Mouse (Mus musculus) T-helper 1 cell (primary cell): ENCODE results near the gene Rab3gap2.
"Not testable (repeated sequence)": the region's sequence is repeated elsewhere in the genome, so short reads cannot be mapped to it uniquely, and the experiment has no call there.

Source experiments
- in situ Hi-C: fragments of 300-600 bp; cut with MboI, MseI; formaldehyde crosslinking; loops from one replicate; pipeline ENCODE4 v1.15.1; 2025; ENCODE audit warnings: high pct_unique_total_duplicates

The Rab3gap2 gene

GRCm38 (mm10) chr1:185279288-185279687, 75.4 kb downstream of the Rab3gap2 start:
- in situ Hi-C loops: no loop called here

GRCm38 (mm10) chr1:185280616-185281015, 76.7 kb downstream of the Rab3gap2 start:
- in situ Hi-C loops: loop anchor here (5.0 kb wide), 1 partner anchor 102 kb away; no protein-coding TSS in a partner anchor

- in situ Hi-C loops: loop anchor here (5.0 kb wide), 1 partner anchor 99 kb away; no protein-coding TSS in a partner anchor
These were observed 78.9 kb downstream of the Rab3gap2 start for GRCm38 (mm10) chr1:185282846-185283245.

GRCm38 (mm10) chr1:185283247-185283646, 79.3 kb downstream of the Rab3gap2 start:
- in situ Hi-C loops: loop anchor here (5.0 kb wide), 1 partner anchor 99 kb away; no protein-coding TSS in a partner anchor

- in situ Hi-C loops: loop anchor here (5.0 kb wide), 1 partner anchor 98 kb away; no protein-coding TSS in a partner anchor
These were observed 80.8 kb downstream of the Rab3gap2 start for GRCm38 (mm10) chr1:185284740-185285139.

- in situ Hi-C loops: no loop called here
These were observed 81.3 kb downstream of the Rab3gap2 start for GRCm38 (mm10) chr1:185285171-185285570.

GRCm38 (mm10) chr1:185287066-185287465, 83.1 kb downstream of the Rab3gap2 start:
- in situ Hi-C loops: no loop called here

GRCm38 (mm10) chr1:185289231-185289630, 85.3 kb downstream of the Rab3gap2 start:
- in situ Hi-C loops: no loop called here

- in situ Hi-C loops: no loop called here
These were observed 87.4 kb downstream of the Rab3gap2 start for GRCm38 (mm10) chr1:185291336-185291735.

- in situ Hi-C loops: no loop called here
These were observed 88.9 kb downstream of the Rab3gap2 start for GRCm38 (mm10) chr1:185292646-185293360.

- in situ Hi-C loops: no loop called here
These were observed 92.9 kb downstream of the Rab3gap2 start for GRCm38 (mm10) chr1:185296850-185297249.

- in situ Hi-C loops: no loop called here
These were observed 94.6 kb downstream of the Rab3gap2 start for GRCm38 (mm10) chr1:185298496-185298895.

- in situ Hi-C loops: loop anchor here (5.0 kb wide), 1 partner anchor 76 kb away; no protein-coding TSS in a partner anchor
These were observed 98.9 kb downstream of the Rab3gap2 start for GRCm38 (mm10) chr1:185302816-185303215.

GRCm38 (mm10) chr1:185306836-185307235, 102.9 kb downstream of the Rab3gap2 start:
- in situ Hi-C loops: no loop called here

- in situ Hi-C loops: no loop called here
These were observed 103.7 kb downstream of the Rab3gap2 start for GRCm38 (mm10) chr1:185307645-185308044.

GRCm38 (mm10) chr1:185308334-185308733, 104.4 kb downstream of the Rab3gap2 start:
- in situ Hi-C loops: no loop called here

- in situ Hi-C loops: no loop called here
These were observed 105.0 kb downstream of the Rab3gap2 start for GRCm38 (mm10) chr1:185308908-185309307.

- in situ Hi-C loops: no loop called here
These were observed 108.0 kb downstream of the Rab3gap2 start for GRCm38 (mm10) chr1:185311949-185312348.

GRCm38 (mm10) chr1:185314546-185314945, 110.6 kb downstream of the Rab3gap2 start:
- in situ Hi-C loops: no loop called here

GRCm38 (mm10) chr1:185315846-185316568, 112.1 kb downstream of the Rab3gap2 start:
- in situ Hi-C loops: no loop called here

GRCm38 (mm10) chr1:185327754-185328345, 123.9 kb downstream of the Rab3gap2 start:
- in situ Hi-C loops: not testable (repeated sequence)
